Mouse (Mus musculus) E14TG2a.4 (cell line): Measurements from ENCODE around the gene Btg1.

ENCODE experiments used
- H3K27me3 ChIP-seq: 2 replicates; pipeline ENCODE4 v1.6.1; 2014; ENCODE audit warnings: low read length, control low read depth; ENCODE audit not compliant: insufficient read depth
- H3K36me3 ChIP-seq: 2 replicates; pipeline ENCODE4 v1.6.1; 2014; ENCODE audit warnings: low read length, control low read depth; ENCODE audit not compliant: insufficient read depth
- H3K4me1 ChIP-seq: replicated peaks from 2 replicates; pipeline ENCODE4 v1.6.1; 2014; ENCODE audit warnings: low read depth, low read length, control low read depth
- H3K4me3 ChIP-seq: replicated peaks from 2 replicates; pipeline ENCODE4 v1.5.1; 2014; ENCODE audit warnings: mild to moderate bottlenecking, low read length
- H3K9me3 ChIP-seq: 2 replicates; pipeline ENCODE4 v1.6.1; 2014; ENCODE audit warnings: low read length, control low read depth
- CTCF ChIP-seq: conservative IDR thresholded peaks from 2 replicates; pipeline ENCODE4 v1.5.1; 2014; ENCODE audit warnings: low read length
- NANOG ChIP-seq: IDR thresholded peaks from 2 replicates; pipeline ENCODE4 v1.6.1; 2014; ENCODE audit warnings: borderline replicate concordance, low read length, mixed read lengths
- POU5F1 ChIP-seq: IDR thresholded peaks from 2 replicates; pipeline ENCODE4 v1.6.1; 2014; ENCODE audit warnings: low read length, borderline replicate concordance

The Btg1 gene

DNA sequence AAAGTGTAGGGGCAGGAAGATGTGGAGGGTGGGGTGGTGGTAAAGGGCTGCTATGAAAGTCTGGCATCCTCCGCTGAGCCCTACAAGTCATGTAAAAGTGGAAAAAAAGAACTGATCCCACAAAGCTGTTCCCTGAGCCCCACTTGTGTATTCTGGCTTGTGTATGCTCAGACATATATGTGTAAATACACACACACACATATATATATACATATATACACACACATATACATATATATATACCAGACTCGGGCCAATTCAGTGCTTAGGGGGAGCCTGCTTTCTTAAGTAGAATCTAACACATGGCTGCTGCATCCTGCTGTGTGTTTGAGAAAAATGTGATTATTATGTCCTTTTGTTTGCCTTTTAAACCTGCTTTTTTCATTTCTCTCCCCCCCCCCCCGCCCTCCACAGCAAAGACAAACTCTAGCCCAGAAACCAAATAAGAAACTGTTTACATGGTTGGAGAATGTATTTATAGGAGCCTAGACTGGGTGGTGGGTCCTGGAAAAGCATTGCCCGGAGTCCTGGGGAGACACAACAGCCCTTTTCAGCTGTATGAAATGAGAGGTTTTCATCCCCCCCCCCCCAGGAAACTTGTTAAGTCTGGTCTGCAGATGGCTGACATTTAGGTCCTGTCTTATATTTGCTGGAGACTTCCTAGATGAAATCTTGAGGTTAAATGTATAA, 30.5 kb upstream of the Btg1 start:
- Histone ChIP-seq H3K4me1 (no peaks in the 10 kb centered on the region), H3K4me3 (no peak overlapping the region), H3K36me3 (no peaks in the 10 kb centered on the region), H3K27me3 (no peaks in the 10 kb centered on the region), H3K9me3 (no peaks in the 10 kb centered on the region)
- TF ChIP-seq NANOG (no peak), CTCF (no peak), POU5F1 (no peak)

- no peak overlapping the region for H3K4me3 ChIP-seq
- no peaks in the 10 kb centered on the region for H3K36me3 ChIP-seq
These were observed 30.0 kb upstream of the Btg1 start for GRCm38 (mm10) chr10:96586881-96587217.

GRCm38 (mm10) chr10:96588233-96588632, 28.6 kb upstream of the Btg1 start:
- H3K4me3 ChIP-seq = no peak overlapping the region
- TF ChIP-seq CTCF (no peak), NANOG (no peak), POU5F1 (no peak)
- no peaks in the 10 kb centered on the region for H3K36me3 ChIP-seq
- no peaks in the 10 kb centered on the region for H3K27me3 ChIP-seq
- H3K9me3 ChIP-seq = no peaks in the 10 kb centered on the region
- H3K4me1 ChIP-seq = no peaks in the 10 kb centered on the region

More at GRCm38 (mm10) chr10:96586881-96587217, 30.0 kb upstream of the Btg1 start:
- H3K4me1 ChIP-seq = no peaks in the 10 kb centered on the region
- no peaks in the 10 kb centered on the region for H3K27me3 ChIP-seq
- TF ChIP-seq NANOG (no peak), CTCF (no peak), POU5F1 (no peak)
- no peaks in the 10 kb centered on the region for H3K9me3 ChIP-seq

GRCm38 (mm10) chr10:96589781-96590180, 27.0 kb upstream of the Btg1 start:
- Histone ChIP-seq H3K4me3 (no peak overlapping the region), H3K36me3 (no peaks in the 10 kb centered on the region), H3K4me1 (no peaks in the 10 kb centered on the region), H3K27me3 (no peaks in the 10 kb centered on the region), H3K9me3 (no peaks in the 10 kb centered on the region)
- TF ChIP-seq NANOG (no peak), POU5F1 (no peak), CTCF (no peak)

DNA sequence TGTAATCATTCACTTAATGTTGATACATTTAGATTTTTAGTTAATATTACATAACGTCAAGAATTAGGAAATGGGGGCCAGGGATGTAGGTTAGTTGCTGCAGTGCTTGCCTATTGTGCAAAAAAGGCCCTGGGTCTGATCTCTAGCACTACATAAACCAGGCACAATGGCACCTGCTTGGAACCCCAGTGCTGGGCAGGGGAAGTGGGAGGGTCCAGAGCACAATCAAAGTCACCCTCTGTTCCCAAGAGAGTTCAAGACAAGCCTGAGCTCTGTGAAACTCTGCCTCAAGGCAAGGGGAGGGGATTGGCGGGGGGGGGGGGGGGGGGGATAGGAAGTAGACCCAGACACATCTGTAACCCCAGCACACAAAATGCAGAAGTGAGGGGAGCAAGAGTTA, 24.7 kb upstream of the Btg1 start:
- Histone ChIP-seq H3K36me3 (no peaks in the 10 kb centered on the region), H3K9me3 (no peaks in the 10 kb centered on the region), H3K27me3 (no peaks in the 10 kb centered on the region), H3K4me1 (no peaks in the 10 kb centered on the region), H3K4me3 (no peak overlapping the region)
- TF ChIP-seq CTCF (no peak), NANOG (no peak), POU5F1 (no peak)

DNA sequence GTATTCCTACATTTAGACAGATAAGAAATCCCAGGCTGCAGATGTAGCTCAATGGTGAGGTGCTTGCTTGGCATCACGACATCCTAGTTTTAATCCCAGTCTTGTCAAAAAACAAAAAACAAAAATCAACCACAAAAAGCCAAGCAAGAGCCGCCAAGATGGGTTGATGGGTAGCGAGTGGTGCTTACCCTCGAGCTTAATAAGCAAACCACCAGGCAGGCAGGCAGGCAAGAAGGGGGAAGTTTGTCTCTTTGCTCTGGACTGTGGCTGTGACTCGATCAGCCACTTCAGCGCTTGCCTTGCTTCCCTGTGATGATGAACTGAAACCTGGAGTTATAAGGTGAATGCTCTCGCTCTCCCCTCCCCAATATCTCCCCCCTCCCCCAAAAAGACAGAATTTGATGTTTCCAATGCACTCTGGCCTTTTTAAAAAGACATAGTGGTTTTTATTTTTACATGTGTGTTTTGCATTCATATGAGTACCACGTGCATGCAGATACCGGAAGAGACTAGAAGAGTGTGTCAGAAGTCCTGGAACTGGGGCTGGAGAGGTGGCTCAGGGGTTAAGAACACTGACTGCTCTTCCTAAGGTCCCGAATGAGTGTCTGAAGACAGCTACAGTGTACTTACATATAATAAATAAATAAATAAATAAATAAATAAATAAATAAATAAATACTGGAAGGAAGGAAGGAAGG, 21.2 kb upstream of the Btg1 start:
- Histone ChIP-seq H3K4me3 (no peak overlapping the region), H3K4me1 (no peaks in the 10 kb centered on the region), H3K36me3 (no peaks in the 10 kb centered on the region), H3K27me3 (no peaks in the 10 kb centered on the region), H3K9me3 (no peaks in the 10 kb centered on the region)
- TF ChIP-seq CTCF (no peak), NANOG (no peak), POU5F1 (no peak)

GRCm38 (mm10) chr10:96596411-96596810, 20.4 kb upstream of the Btg1 start:
- no peaks in the 10 kb centered on the region for H3K27me3 ChIP-seq
- TF ChIP-seq NANOG = no peak
- no peak for TF ChIP-seq POU5F1
- TF ChIP-seq CTCF = no peak
- H3K36me3 ChIP-seq = no peaks in the 10 kb centered on the region
- no peaks in the 10 kb centered on the region for H3K4me1 ChIP-seq
- H3K9me3 ChIP-seq = no peaks in the 10 kb centered on the region
- H3K4me3 ChIP-seq = no peak overlapping the region

DNA sequence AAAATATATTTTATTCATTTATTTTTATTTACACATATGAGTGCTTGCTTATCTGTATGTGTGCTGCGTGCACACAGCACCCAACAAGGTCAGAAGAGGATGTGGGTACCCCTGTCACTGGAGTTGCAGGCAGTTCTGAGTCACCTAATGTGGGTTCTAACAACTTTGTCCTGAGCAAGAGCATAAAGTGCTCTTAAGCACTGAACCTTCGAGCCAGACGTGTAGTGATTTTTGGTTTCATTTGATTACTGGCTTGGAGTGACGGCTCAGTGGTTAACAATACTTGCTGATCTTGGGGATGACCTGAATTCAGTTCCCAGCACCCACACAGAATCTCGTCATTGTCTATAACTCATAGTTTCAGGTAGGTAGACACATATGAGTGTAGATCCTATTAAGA, 17.2 kb upstream of the Btg1 start:
- no peaks in the 10 kb centered on the region for H3K9me3 ChIP-seq
- no peak for TF ChIP-seq CTCF
- no peak for TF ChIP-seq POU5F1
- no peak for TF ChIP-seq NANOG
- no peaks in the 10 kb centered on the region for H3K4me1 ChIP-seq
- no peak overlapping the region for H3K4me3 ChIP-seq
- H3K27me3 ChIP-seq = no peaks in the 10 kb centered on the region
- H3K36me3 ChIP-seq = no peaks in the 10 kb centered on the region

DNA sequence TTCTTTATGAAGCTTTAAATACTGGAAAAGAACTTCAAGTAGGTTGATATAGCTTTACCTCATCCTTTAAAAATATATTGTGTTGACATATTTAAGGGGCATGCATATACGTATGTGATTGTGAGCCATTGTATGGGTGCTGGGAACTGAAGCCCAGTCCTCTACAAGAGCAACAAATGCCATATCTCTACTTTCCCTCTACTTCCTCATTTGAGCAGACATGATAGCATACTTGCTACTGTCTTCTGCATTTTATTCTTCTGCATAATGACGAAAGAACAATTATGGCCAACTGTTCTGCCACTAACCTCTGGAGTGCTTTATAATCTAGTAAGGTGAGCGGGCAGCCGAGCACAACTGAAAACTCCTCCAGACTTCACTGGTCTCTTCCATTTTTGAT, 15.1 kb upstream of the Btg1 start:
- Histone ChIP-seq H3K4me3 (no peak overlapping the region), H3K9me3 (no peaks in the 10 kb centered on the region), H3K4me1 (no peaks in the 10 kb centered on the region), H3K27me3 (no peaks in the 10 kb centered on the region), H3K36me3 (no peaks in the 10 kb centered on the region)
- TF ChIP-seq POU5F1 (no peak), NANOG (no peak), CTCF (no peak)
